Mouse (Mus musculus): ENCODE measurements around the gene Pan3. TPM values are rescaled to one million over a fixed set of nuclear protein-coding genes. Genes with fewer than 3 reads are reported as not detected.

The Pan3 gene
- polyA plus RNA-seq, 1 experiment from 2014 or later = 71.6 TPM

GRCm38 (mm10) chr5:147463251-147463650 is 33.3 kb downstream of the Pan3 start:
- 60% methylated on average over 3 of the region's 3 CpGs for WGBS
- H3K36me3 ChIP-seq (ENCODE audit: control insufficient read depth, insufficient read depth, low read length) = peaks cover 4% of the 10 kb centered on the region; the same call in 1 of the 2 replicates
- no peak overlapping the region for H3K4me3 ChIP-seq (ENCODE audit: low read length)
- H3K9me3 ChIP-seq (ENCODE audit: control insufficient read depth, low read length) = no peaks in the 10 kb centered on the region
- H3K9ac ChIP-seq (ENCODE audit: low read length) = no peak overlapping the region
- no peak for ATAC-seq (ENCODE audit: low read depth)
- H3K4me2 ChIP-seq (ENCODE audit: low read depth, low read length) = no peak overlapping the region
- no peaks in the 10 kb centered on the region for H3K27me3 ChIP-seq (ENCODE audit: control insufficient read depth, insufficient read depth, low read depth, low read length)
- H3K27ac ChIP-seq (ENCODE audit: low read length) = no peak overlapping the region
- H3K4me1 ChIP-seq (replicated peaks; ENCODE audit: control insufficient read depth, insufficient read depth, low read length) = peaks cover 2% of the 10 kb centered on the region; the same call in 1 of the 2 replicates

GRCm38 (mm10) chr5:147466361-147466760 is 36.4 kb downstream of the Pan3 start:
- Histone ChIP-seq H3K27me3 (ENCODE audit: control insufficient read depth, insufficient read depth, low read depth, low read length) (no peaks in the 10 kb centered on the region), H3K4me1 (replicated peaks; ENCODE audit: control insufficient read depth, insufficient read depth, low read length) (no peaks in the 10 kb centered on the region; the same call in 1 of the 2 replicates), H3K36me3 (ENCODE audit: control insufficient read depth, insufficient read depth, low read length) (peaks cover 4% of the 10 kb centered on the region; the same call in 1 of the 2 replicates), H3K4me3 (ENCODE audit: low read length) (no peak overlapping the region), H3K4me2 (ENCODE audit: low read depth, low read length) (no peak overlapping the region), H3K9ac (ENCODE audit: low read length) (no peak overlapping the region), H3K9me3 (ENCODE audit: control insufficient read depth, low read length) (no peaks in the 10 kb centered on the region), H3K27ac (ENCODE audit: low read length) (no peak overlapping the region)
- no peak for ATAC-seq (ENCODE audit: low read depth)

GRCm38 (mm10) chr5:147471163-147471562 is 41.2 kb downstream of the Pan3 start:
- Histone ChIP-seq H3K27me3 (ENCODE audit: control insufficient read depth, insufficient read depth, low read depth, low read length) (no peaks in the 10 kb centered on the region), H3K4me1 (replicated peaks; ENCODE audit: control insufficient read depth, insufficient read depth, low read length) (no peaks in the 10 kb centered on the region), H3K27ac (ENCODE audit: low read length) (no peak overlapping the region), H3K4me3 (ENCODE audit: low read length) (no peak overlapping the region), H3K4me2 (ENCODE audit: low read depth, low read length) (no peak overlapping the region), H3K9ac (ENCODE audit: low read length) (no peak overlapping the region), H3K36me3 (ENCODE audit: control insufficient read depth, insufficient read depth, low read length) (peaks cover 4% of the 10 kb centered on the region; the same call in 1 of the 2 replicates), H3K9me3 (ENCODE audit: control insufficient read depth, low read length) (no peaks in the 10 kb centered on the region)
- 89% methylated on average over 5 of the region's 5 CpGs for WGBS
- no peak for ATAC-seq (ENCODE audit: low read depth)

- WGBS = 76% methylated on average over 6 of the region's 6 CpGs
- H3K36me3 ChIP-seq (ENCODE audit: control insufficient read depth, insufficient read depth, low read length) = no peaks in the 10 kb centered on the region
- no peaks in the 10 kb centered on the region for H3K27me3 ChIP-seq (ENCODE audit: control insufficient read depth, insufficient read depth, low read depth, low read length)
- no peak overlapping the region for H3K9ac ChIP-seq (ENCODE audit: low read length)
- no peak overlapping the region for H3K27ac ChIP-seq (ENCODE audit: low read length)
- no peak for ATAC-seq (ENCODE audit: low read depth)
- H3K4me3 ChIP-seq (ENCODE audit: low read length) = no peak overlapping the region
- no peaks in the 10 kb centered on the region for H3K4me1 ChIP-seq (replicated peaks; ENCODE audit: control insufficient read depth, insufficient read depth, low read length)
- no peaks in the 10 kb centered on the region for H3K9me3 ChIP-seq (ENCODE audit: control insufficient read depth, low read length)
- H3K4me2 ChIP-seq (ENCODE audit: low read depth, low read length) = no peak overlapping the region
Measured at GRCm38 (mm10) chr5:147473071-147473470, 43.1 kb downstream of the Pan3 start.

- Histone ChIP-seq H3K27me3 (ENCODE audit: control insufficient read depth, insufficient read depth, low read depth, low read length) (no peaks in the 10 kb centered on the region), H3K4me3 (ENCODE audit: low read length) (no peak overlapping the region), H3K4me2 (ENCODE audit: low read depth, low read length) (no peak overlapping the region), H3K9me3 (ENCODE audit: control insufficient read depth, low read length) (no peaks in the 10 kb centered on the region), H3K4me1 (replicated peaks; ENCODE audit: control insufficient read depth, insufficient read depth, low read length) (no peaks in the 10 kb centered on the region), H3K9ac (ENCODE audit: low read length) (no peak overlapping the region), H3K36me3 (ENCODE audit: control insufficient read depth, insufficient read depth, low read length) (no peaks in the 10 kb centered on the region), H3K27ac (ENCODE audit: low read length) (no peak overlapping the region)
- ATAC-seq (ENCODE audit: low read depth) = no peak
- 90% methylated on average over 3 of the region's 3 CpGs for WGBS
Measured at GRCm38 (mm10) chr5:147473856-147474255, 43.9 kb downstream of the Pan3 start.

- ATAC-seq (ENCODE audit: low read depth) = no peak
Measured at GRCm38 (mm10) chr5:147476109-147476508, 46.1 kb downstream of the Pan3 start.

GRCm38 (mm10) chr5:147477106-147477505 is 47.1 kb downstream of the Pan3 start:
- Histone ChIP-seq H3K4me2 (ENCODE audit: low read depth, low read length) (no peak overlapping the region), H3K9me3 (ENCODE audit: control insufficient read depth, low read length) (no peaks in the 10 kb centered on the region), H3K4me1 (replicated peaks; ENCODE audit: control insufficient read depth, insufficient read depth, low read length) (no peaks in the 10 kb centered on the region), H3K36me3 (ENCODE audit: control insufficient read depth, insufficient read depth, low read length) (0 out of 2 replicates have a peak, but pooled peaks cover 2% of the 10 kb centered on the region), H3K9ac (ENCODE audit: low read length) (no peak overlapping the region), H3K27ac (ENCODE audit: low read length) (no peak overlapping the region), H3K27me3 (ENCODE audit: control insufficient read depth, insufficient read depth, low read depth, low read length) (no peaks in the 10 kb centered on the region), H3K4me3 (ENCODE audit: low read length) (no peak overlapping the region)
- no peak for ATAC-seq (ENCODE audit: low read depth)
- 90% methylated on average over 9 of the region's 9 CpGs for WGBS

More at GRCm38 (mm10) chr5:147476109-147476508, 46.1 kb downstream of the Pan3 start:
- Histone ChIP-seq H3K27me3 (ENCODE audit: control insufficient read depth, insufficient read depth, low read depth, low read length) (no peaks in the 10 kb centered on the region), H3K27ac (ENCODE audit: low read length) (no peak overlapping the region), H3K9me3 (ENCODE audit: control insufficient read depth, low read length) (no peaks in the 10 kb centered on the region), H3K4me2 (ENCODE audit: low read depth, low read length) (no peak overlapping the region), H3K9ac (ENCODE audit: low read length) (no peak overlapping the region), H3K4me3 (ENCODE audit: low read length) (no peak overlapping the region), H3K36me3 (ENCODE audit: control insufficient read depth, insufficient read depth, low read length) (0 out of 2 replicates have a peak, but pooled peaks cover 2% of the 10 kb centered on the region), H3K4me1 (replicated peaks; ENCODE audit: control insufficient read depth, insufficient read depth, low read length) (no peaks in the 10 kb centered on the region)
- WGBS = 89% methylated on average over 5 of the region's 5 CpGs

GRCm38 (mm10) chr5:147479341-147479740 is 49.4 kb downstream of the Pan3 start:
- H3K4me2 ChIP-seq (ENCODE audit: low read depth, low read length) = no peak overlapping the region
- H3K4me1 ChIP-seq (replicated peaks; ENCODE audit: control insufficient read depth, insufficient read depth, low read length) = no peaks in the 10 kb centered on the region
- 0 out of 2 replicates have a peak, but pooled peaks cover 2% of the 10 kb centered on the region for H3K36me3 ChIP-seq (ENCODE audit: control insufficient read depth, insufficient read depth, low read length)
- WGBS = 95% methylated on average over 2 of the region's 2 CpGs
- ATAC-seq (ENCODE audit: low read depth) = no peak
- H3K9ac ChIP-seq (ENCODE audit: low read length) = no peak overlapping the region
- H3K27ac ChIP-seq (ENCODE audit: low read length) = no peak overlapping the region
- no peak overlapping the region for H3K4me3 ChIP-seq (ENCODE audit: low read length)
- H3K9me3 ChIP-seq (ENCODE audit: control insufficient read depth, low read length) = no peaks in the 10 kb centered on the region
- H3K27me3 ChIP-seq (ENCODE audit: control insufficient read depth, insufficient read depth, low read depth, low read length) = no peaks in the 10 kb centered on the region

GRCm38 (mm10) chr5:147484142-147484541 is 54.2 kb downstream of the Pan3 start:
- no peak overlapping the region for H3K4me2 ChIP-seq (ENCODE audit: low read depth, low read length)
- H3K4me3 ChIP-seq (ENCODE audit: low read length) = no peak overlapping the region
- H3K9me3 ChIP-seq (ENCODE audit: control insufficient read depth, low read length) = no peaks in the 10 kb centered on the region
- H3K4me1 ChIP-seq (replicated peaks; ENCODE audit: control insufficient read depth, insufficient read depth, low read length) = no peaks in the 10 kb centered on the region
- 69% methylated on average over 3 of the region's 3 CpGs for WGBS
- H3K36me3 ChIP-seq (ENCODE audit: control insufficient read depth, insufficient read depth, low read length) = 0 out of 2 replicates have a peak, but pooled peaks cover 2% of the 10 kb centered on the region
- no peak overlapping the region for H3K27ac ChIP-seq (ENCODE audit: low read length)
- no peaks in the 10 kb centered on the region for H3K27me3 ChIP-seq (ENCODE audit: control insufficient read depth, insufficient read depth, low read depth, low read length)
- H3K9ac ChIP-seq (ENCODE audit: low read length) = no peak overlapping the region
- no peak for ATAC-seq (ENCODE audit: low read depth)

- Histone ChIP-seq H3K4me3 (ENCODE audit: low read length) (no peak overlapping the region), H3K27me3 (ENCODE audit: control insufficient read depth, insufficient read depth, low read depth, low read length) (no peaks in the 10 kb centered on the region), H3K9me3 (ENCODE audit: control insufficient read depth, low read length) (no peaks in the 10 kb centered on the region), H3K36me3 (ENCODE audit: control insufficient read depth, insufficient read depth, low read length) (no peaks in the 10 kb centered on the region), H3K9ac (ENCODE audit: low read length) (no peak overlapping the region), H3K4me1 (replicated peaks; ENCODE audit: control insufficient read depth, insufficient read depth, low read length) (no peaks in the 10 kb centered on the region), H3K27ac (ENCODE audit: low read length) (no peak overlapping the region), H3K4me2 (ENCODE audit: low read depth, low read length) (no peak overlapping the region)
- 69% methylated on average over 6 of the region's 6 CpGs for WGBS
- ATAC-seq (ENCODE audit: low read depth) = no peak
Measured at GRCm38 (mm10) chr5:147489226-147489625, 59.3 kb downstream of the Pan3 start.
